Mouse (Mus musculus): ENCODE results near the gene Tmem43.

- TF ChIP-seq POLR2A (IDR thresholded peaks at IDR 0.05; ENCODE audit: low read depth, low read length), result no peak
- TF ChIP-seq CTCF (conservative IDR thresholded peaks at IDR 0.05; ENCODE audit: insufficient read depth, insufficient read length, low read depth, low read length), result no peak
These were observed 49.4 kb upstream of the Tmem43 start for GRCm38 (mm10) chr6:91424151-91424550.
